Mouse (Mus musculus) large intestine, adult 2 months (tissue): ENCODE measurements around the gene Cisd1. TPM values are rescaled to one million over a fixed set of nuclear protein-coding genes. Genes with fewer than 3 reads are reported as not detected.

Experiments
- DNase-seq: peaks from one replicate; pipeline ENCODE4 v3.0.0-alpha.2; 2012; ENCODE audit warnings: low read depth, low spot score
- WGBS: fragments of 180-500 bp; shearing (Covaris S2); methylation state at CpG from one replicate; pipeline ENCODE4 v1.1.7; 2018; 5-methylcytosine and 5-hydroxymethylcytosine counted together
- polyA plus RNA-seq: library from polyadenylated mRNA; depleted of rRNA; stranded (reverse); fragments of >200 nt; gene quantifications from 2 replicates; pipeline ENCODE4 v1.2.3, GENCODE M21; 2012

Gene Cisd1
- polyA plus RNA-seq, 1 experiment, result 62.2 TPM

GRCm38 (mm10) chr10:71351301-71351700, 6.5 kb upstream of the Cisd1 start:
- WGBS, result 95% methylated on average over 7 of the region's 7 CpGs
- no peak for DNase-seq

- no peak for DNase-seq
- WGBS, result 62% methylated on average over 1 of the region's 1 CpGs
Observed at GRCm38 (mm10) chr10:71349290-71349689, 4.5 kb upstream of the Cisd1 start.

DNA sequence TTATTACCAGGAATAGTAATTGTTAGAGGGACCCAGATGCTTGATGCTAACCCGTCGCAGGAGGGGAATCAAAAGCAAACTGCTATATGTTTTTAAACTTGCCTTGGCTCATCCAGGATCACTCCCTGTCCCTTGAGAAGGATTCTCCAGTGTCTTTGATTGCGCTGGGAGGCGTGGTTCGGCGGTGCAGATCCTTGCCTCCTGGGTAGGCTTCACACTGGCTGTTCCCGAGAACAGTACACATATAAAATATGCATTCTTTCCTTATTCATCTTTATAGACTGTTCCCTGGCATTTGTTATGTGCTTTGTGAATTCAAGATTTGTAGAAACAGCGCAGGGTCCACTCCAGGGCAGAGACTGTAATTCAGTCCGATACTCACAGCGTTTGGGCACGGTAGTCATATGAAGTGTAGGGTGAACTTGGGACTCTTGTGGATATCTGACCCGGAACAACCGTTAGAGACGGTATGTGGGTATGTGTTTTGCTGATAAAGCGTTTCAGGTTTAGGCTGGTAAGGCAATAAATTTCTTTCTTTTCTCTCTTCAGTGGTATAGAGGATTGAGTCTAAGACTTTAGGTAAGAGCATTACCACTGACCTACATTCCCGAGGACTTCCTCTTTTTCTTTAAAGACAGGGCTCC, 4.0 kb upstream of the Cisd1 start:
- 5% methylated on average over 16 of the region's 16 CpGs for WGBS
- DNase-seq, result no peak

DNA sequence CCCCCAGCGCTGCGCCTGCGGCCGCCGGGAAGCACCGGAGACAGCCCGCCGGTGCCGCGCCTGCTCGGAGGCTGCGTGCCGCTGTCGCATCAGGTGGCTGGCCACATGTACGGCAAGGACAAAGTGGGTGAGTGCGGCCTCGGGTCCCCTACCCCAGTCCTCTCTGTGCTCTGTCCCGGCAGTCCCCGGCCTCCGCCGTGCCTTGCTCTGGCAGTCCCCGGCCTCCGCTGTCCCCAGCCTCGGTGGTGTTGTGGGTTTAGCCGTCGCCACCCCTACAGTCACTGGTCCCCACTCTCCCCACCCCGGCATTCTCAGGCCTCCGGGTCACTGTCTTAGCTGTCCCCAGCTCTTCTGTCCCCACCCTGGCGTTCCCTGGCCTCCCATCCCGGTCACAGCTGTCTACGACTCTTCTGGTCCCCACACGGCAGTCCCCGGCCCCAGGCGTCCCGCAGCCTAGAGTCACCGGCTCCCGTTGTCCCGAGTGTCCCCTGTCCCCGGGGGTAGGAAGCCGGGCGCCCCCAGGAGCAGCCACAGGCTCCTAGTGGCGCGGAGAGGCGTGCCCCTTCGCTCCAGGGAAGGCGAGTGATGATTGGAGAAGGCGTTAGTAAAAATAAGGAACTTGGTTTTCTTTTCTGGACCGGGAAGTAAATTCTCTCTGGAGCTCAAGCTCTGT, 3.3 kb upstream of the Cisd1 start:
- WGBS, result under 1% methylated on average over 47 of the region's 48 CpGs

DNA sequence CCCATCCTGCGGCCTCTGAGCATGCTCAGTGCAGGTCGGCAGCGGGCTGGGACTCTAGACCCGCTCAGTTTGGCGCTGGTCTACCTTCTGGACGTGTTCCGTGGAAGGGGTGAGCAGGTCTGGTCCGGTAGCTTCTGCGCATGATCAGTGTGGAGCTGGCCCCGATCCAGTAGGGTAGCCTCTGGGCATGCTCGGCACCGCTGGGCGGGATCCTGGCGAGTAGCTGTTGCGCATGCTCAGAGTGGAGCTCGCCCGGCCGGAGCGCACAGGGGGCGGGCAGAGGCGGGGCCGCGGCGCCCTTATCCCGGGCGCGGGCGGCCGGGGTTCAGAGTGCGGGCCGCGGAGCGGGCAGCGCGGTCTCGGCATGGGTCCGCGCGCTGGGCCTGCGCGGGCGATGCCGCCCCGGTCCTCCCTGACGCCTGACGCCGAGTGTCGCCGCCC, 2.8 kb upstream of the Cisd1 start, which contains the start of gene Ipmk:
TSS of gene Ipmk (plus strand) at position 255 of the 441 bp plus-strand sequence.
- peak; percentile 98 for DNase-seq
- 1% methylated on average over 41 of the region's 49 CpGs for whole genome bisulfite sequencing

More for the DNA sequence above, 3.3 kb upstream of the Cisd1 start:
- no peak for DNase-seq

- no peak for DNase-seq
- WGBS, result 13% methylated on average over 13 of the region's 13 CpGs
Observed at GRCm38 (mm10) chr10:71346722-71347508, 2.2 kb upstream of the Cisd1 start.

DNA sequence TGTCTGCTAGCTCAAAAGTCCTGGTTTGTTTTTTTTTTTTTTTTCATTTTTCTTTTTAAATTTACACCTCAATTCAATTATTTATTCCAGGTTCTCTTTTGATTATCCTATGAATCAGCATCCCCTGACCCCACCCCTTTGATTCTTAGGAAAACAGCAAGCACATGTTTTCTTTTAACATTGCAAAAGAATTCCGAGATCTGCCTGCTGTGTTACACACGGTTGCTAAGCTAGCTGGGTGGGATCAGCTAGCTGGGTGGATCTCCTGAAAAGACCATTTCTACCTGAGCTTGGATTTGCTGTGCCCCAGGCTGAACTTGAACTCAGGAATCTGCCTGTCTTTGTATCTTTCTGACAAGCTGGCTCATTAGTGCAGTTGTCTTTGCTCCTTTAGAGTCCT, 1.4 kb upstream of the Cisd1 start:
- 57% methylated on average over 2 of the region's 2 CpGs for WGBS
- DNase-seq, result no peak

DNA sequence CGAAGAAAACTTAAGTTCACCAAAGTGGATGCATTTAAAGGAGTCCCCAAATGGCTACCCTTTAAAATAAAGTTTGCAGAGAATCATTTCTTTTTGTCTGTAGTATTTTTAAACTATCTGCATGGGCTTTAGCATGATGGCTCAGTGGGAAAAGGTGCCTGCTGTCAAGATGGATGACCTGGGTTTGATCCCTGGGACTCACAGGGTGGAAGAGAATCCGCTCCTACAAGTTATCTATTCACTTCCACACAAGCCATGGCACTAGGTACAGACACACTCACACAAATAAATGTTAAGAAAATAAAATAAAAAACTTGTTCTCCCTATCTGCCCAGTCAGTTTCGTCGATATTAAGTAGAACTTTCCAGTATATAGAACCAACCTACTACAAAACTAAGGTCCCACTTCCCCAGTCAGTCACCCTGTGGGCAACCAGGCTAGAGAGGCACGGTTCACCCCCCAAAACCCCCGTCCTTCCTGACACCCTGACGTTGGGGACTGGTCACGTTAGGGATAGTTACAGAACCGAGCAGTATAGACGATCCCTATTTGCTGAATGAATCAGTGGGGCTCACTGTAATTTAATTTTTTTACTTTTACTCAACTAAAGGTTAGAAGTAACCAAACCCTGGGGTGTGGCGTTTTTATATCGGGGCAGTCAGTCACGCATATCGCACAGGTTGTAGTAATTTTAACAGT, 1.0 kb downstream of the Cisd1 start:
- DNase-seq, result no peak
- 23% methylated on average over 14 of the region's 14 CpGs for WGBS

DNA sequence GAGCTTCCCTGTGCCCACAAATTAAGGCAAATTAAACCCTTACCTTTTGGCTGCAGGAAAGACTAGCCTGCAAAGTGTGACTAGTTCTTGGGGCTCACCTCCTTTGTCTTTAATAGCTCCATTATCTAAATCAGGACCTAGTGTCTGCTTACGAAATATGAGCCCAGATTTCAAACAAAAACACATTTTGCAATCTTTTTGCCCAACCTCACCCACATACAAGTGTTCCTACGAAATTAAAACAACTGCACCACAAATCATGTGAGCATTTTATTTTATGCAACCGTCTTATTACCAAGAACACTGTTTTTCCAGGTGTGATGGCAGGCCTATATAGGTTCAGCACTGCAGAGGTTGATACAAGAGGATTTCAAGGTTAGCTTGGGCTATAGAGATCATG, 1.6 kb downstream of the Cisd1 start:
- DNase-seq, result no peak
- WGBS, result 71% methylated on average over 3 of the region's 3 CpGs

DNA sequence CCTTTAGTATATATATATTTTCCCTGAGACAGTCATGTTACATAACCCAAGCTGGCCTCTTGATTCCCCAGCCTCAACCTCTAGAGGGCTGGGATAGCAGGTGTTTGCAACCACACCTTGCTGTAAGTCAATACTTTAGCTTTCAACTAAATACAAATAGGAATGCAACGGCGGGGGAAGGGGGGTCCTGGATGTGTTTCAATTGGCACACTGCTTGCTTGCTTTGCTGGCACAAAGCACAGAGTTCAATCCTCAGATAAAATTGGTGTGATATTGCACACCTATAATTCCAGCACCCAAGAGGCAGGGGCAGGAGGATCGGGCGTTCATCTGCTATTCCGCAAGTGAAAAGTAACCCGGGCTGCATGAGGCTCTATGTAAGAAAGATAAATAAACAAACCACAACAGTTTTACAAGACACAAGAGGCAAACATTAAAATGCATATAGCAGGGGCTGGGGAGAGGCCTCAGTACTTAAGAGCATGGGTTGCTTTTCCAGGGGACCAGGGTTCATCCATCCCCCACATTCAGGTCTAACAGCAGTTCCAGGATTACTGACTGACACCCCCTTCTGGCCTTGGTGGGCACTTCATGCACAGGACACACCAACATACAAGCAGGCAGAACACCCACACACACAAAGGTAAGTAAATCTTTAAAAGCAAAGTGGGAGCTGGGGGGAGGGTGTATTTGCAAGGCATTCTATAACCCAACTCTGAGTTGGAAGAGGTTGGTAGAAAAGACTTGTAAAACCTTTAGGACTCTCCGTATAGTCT, 2.5 kb downstream of the Cisd1 start:
- DNase-seq, result no peak
- 26% methylated on average over 7 of the region's 7 CpGs for WGBS

DNA sequence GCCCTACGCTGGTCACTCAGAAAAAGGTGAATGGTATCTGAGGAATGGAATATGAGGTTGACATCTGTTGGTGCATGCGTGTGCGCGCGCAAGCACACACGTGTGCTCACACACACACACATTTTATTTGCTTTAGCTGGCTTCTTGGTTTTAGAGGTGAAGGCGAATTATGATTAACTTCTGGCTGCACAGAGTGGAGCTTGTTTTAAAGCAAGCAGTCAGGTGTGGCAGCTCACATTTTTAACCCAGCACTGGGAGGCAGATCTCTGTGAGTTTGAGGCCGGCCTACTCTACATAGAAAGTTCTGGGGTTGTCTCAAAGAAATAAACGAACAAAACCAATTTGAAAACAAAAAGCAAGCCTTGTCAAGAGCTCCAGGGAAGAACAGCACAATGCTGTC, 3.5 kb downstream of the Cisd1 start:
- no peak for DNase-seq
- WGBS, result 85% methylated on average over 9 of the region's 9 CpGs

- no peak for DNase-seq
- WGBS, result 50% methylated on average over 2 of the region's 2 CpGs
Observed at GRCm38 (mm10) chr10:71340195-71340594, 4.6 kb downstream of the Cisd1 start.

- DNase-seq, result no peak
- 34% methylated on average over 4 of the region's 4 CpGs for WGBS
Observed at GRCm38 (mm10) chr10:71339463-71339862, 5.3 kb downstream of the Cisd1 start.

GRCm38 (mm10) chr10:71338156-71338905, 6.4 kb downstream of the Cisd1 start:
- 29% methylated on average over 8 of the region's 8 CpGs for WGBS
- no peak for DNase-seq

- WGBS, result 22% methylated on average over 2 of the region's 2 CpGs
- no peak for DNase-seq
Observed at GRCm38 (mm10) chr10:71337733-71338132, 7.0 kb downstream of the Cisd1 start.

DNA sequence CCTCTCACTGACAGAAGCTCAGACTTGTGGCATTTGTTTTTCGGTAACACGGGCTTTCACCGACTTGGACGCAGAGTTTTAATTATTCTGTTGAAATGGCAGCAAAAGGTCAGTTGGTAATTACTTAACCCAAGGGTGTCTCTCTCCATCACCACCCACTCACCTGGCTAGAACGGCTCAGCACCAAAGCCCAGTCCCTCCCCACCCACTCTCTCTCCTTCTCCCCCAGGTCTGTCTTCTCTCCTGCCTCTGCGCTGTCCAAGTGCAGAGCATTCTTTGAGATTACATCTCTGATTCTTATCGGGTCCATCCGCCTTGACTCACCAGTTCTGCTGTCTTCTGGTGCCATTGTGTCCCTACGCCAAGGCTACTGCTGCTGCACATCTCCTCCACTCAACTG, 11.9 kb downstream of the Cisd1 start:
- 95% methylated on average over 9 of the region's 9 CpGs for WGBS
- DNase-seq, result no peak

- 93% methylated on average over 4 of the region's 4 CpGs for WGBS
- DNase-seq, result no peak
Observed at GRCm38 (mm10) chr10:71332376-71332775, 12.4 kb downstream of the Cisd1 start.

GRCm38 (mm10) chr10:71331908-71332307, 12.8 kb downstream of the Cisd1 start:
- 95% methylated on average over 7 of the region's 7 CpGs for WGBS

DNA sequence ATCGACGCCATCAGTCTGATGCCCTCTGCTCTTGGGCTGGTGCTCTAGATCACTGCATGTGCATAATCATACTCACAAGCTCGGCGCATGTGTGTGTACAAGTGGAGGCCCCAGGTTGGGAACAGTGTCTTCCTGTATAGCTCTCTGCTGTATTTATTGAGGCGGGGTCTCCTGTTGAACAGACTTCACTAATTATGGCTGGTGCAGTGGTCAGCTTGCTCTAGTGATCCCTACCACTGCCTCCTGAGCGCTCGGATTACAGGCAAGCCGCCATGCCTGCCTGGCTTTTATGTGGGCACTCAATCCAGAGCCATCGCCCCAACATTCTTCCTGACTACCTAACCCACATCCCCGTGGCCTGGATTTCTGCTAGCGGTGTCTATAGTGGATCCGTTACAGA, 14.7 kb downstream of the Cisd1 start:
- 96% methylated on average over 12 of the region's 12 CpGs for WGBS
- no peak for DNase-seq

More at GRCm38 (mm10) chr10:71331908-71332307, 12.8 kb downstream of the Cisd1 start:
- no peak for DNase-seq
